Mouse (Mus musculus) G1E (cell line): ENCODE measurements around the gene Fez2.

ENCODE experiments used
- CTCF ChIP-seq: IDR thresholded peaks from 2 replicates; pipeline ENCODE4 v1.5.1; 2012; ENCODE audit warnings: low read depth, low read length, inconsistent platforms, mixed read lengths
- GATA1 ChIP-seq: IDR thresholded peaks from 2 replicates; pipeline ENCODE4 v1.6.1; 2012; ENCODE audit warnings: borderline replicate concordance, low read length, inconsistent platforms, mixed read lengths
- TAL1 ChIP-seq: conservative IDR thresholded peaks from 2 replicates; pipeline ENCODE4 v1.6.1; 2012; ENCODE audit warnings: low read depth, low read length, inconsistent platforms, mixed read lengths

- TF ChIP-seq GATA1, result no peak
- TF ChIP-seq CTCF, result no peak
- TF ChIP-seq TAL1, result no peak
Measured at GRCm38 (mm10) chr17:78354871-78355270, 63.1 kb downstream of the Fez2 start.
